Mouse (Mus musculus) G1E (cell line): ENCODE measurements at regions not wholly inside any gene's neighbourhood (a gene's known extent, or its start where the extent isn't known, plus 50 kb on each side); places are given as distances from the start of the nearest gene placed in this dataset.

Source experiments
- CTCF ChIP-seq: IDR thresholded peaks from 2 replicates; pipeline ENCODE4 v1.5.1; 2012; ENCODE audit warnings: low read depth, low read length, inconsistent platforms, mixed read lengths
- GATA1 ChIP-seq: IDR thresholded peaks from 2 replicates; pipeline ENCODE4 v1.6.1; 2012; ENCODE audit warnings: borderline replicate concordance, low read length, inconsistent platforms, mixed read lengths
- POLR2AphosphoS5 ChIP-seq: IDR thresholded peaks from 2 replicates; pipeline ENCODE4 v1.6.1; 2012; ENCODE audit warnings: low read depth, low read length, inconsistent platforms; ENCODE audit not compliant: insufficient replicate concordance
- TAL1 ChIP-seq: conservative IDR thresholded peaks from 2 replicates; pipeline ENCODE4 v1.6.1; 2012; ENCODE audit warnings: low read depth, low read length, inconsistent platforms, mixed read lengths

- TF ChIP-seq CTCF (no peak), GATA1 (no peak), POLR2AphosphoS5 (no peak), TAL1 (no peak)
Observed at GRCm38 (mm10) chr14:24896681-24897080, 409.8 kb downstream of the Rps24 start.
